Mouse (Mus musculus): Measurements from ENCODE around the gene Aasdh.
"Not testable (repeated sequence)": the region's sequence is repeated elsewhere in the genome, so short reads cannot be mapped to it uniquely, and the experiment has no call there.

Gene Aasdh

DNA sequence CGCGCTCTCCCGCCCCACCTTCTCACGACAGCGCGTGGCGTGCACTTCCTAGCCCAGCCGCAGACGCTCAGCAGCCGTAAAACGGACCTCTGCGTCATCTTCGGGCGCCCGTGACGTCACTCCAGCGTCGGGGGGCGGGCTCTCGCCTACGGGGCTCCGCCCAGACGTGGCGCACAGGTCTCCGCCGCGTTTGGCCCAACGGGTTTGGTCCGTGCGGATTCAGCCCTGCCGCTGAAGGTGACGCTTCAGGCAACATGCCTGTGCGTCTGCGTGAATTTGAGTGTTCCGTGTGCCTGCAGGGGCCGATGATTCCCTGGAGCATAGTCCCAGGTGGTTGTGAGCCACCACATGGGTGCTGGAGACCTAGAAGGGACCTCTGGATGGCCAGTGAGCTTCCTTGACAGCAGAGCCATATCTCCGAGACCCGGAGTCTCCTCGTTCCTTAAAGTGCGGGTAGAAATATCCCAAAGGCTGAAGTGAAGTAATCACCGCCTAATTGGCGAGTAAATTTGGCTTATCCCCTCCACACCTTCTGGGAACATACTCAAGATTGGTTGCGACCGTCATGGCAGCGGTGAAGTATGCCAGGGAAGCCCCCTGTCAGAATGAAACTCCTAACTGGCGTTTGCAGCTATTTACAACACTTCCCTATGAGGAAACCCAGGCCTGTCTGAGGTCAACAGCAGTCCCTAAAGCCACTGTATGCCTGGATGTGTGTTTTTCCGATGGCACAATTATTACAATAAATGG is at the start of gene Aasdh:
Gene Aasdh (minus strand): TSS at position 110 of the 750 bp plus-strand sequence.
- ATAC-seq (ENCODE audit: low TSS enrichment): peak; percentile 93

DNA sequence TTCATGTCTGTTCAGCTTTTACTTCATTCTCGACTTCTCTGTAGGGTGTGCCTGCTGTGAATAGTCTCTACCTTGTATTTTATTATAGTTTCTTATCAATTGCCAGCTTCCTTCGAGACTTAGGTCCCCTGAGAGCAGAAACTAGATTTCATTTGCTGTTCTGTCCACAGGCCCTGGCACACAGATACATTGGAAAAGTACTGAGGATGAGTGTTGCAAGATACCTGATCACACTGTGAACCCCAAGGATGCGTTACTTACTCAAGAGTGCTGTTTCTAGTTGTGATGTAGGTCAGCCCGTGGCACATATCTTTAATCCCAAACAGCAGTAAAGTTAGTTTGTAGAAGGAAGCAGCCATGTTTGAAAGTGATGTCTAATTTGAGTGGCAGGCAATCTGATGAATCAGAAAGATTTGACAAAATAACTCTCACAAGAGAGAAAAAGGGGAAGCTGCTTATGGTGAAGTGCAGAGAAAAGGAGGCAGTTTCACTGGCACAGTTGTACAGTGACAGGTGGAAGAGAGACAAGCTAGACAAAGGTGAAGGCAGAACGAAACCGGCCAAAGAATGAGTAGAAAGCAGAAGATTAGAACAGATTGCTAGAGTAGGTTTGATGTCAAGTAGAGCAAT is 49.1 kb upstream of the Aasdh start:
- no peak for ATAC-seq (ENCODE audit: low TSS enrichment)

DNA sequence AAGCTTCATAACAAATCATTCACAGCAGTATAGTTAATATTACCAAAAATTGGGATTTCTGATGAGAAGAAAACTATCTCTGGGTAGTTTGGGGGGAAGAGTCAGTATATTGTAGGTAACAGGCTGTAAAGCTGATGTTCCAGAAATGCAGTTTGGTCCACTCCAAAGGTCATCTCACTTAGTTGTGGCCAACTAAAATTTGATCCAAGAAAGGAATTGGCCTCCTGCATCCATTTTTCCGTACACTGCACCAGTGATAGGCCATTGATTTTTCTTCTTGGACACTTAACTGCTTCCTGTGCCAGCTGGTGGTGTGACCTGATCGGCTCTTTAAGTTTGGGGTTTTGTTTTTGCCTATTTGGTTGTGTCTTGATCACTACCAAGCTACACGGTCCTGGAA is 48.5 kb upstream of the Aasdh start:
- ATAC-seq (ENCODE audit: low TSS enrichment): no peak

DNA sequence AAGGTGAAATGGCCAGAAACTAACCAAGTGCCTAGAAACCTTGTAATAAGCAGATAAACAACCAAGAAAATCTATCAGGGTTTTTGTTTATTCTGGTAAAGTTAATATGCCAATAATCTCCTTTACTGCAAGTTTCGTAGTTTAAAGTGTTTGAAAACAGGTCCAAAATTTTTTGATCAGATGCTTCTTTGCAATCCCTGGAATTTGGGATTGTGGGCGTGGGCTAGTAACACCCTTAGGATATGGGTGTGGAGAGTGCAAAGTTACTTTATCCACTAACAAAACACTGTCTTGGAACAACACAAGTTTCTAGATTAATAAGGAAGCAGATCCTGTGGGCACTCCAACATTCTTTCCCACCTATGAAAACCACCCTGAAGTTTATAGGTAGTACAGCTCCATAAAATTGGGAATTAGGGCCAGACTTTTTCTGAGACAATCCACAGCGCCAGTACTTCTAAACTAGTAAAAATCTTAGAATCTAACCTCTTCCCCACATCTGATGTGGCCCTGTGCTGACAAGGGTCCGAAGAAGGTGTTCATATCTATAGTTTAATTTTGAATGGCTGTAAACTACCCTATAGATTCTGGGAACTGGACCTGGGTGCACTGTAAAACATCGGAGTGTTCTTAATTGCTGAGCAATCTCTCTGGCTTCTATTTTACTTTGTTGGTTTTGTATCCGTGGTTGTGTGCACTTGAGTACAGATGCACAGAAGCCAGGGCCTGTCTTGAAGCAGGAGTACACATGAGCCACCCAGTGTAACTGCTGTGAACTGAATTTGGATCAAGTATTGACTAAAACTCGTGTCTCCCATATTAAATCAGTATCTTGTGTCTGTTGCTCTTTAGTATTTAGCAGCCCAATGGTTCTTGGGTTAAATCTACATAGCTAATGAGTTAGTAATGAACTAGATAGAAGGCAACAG is 47.1 kb upstream of the Aasdh start:
- no peak for ATAC-seq (ENCODE audit: low TSS enrichment)

DNA sequence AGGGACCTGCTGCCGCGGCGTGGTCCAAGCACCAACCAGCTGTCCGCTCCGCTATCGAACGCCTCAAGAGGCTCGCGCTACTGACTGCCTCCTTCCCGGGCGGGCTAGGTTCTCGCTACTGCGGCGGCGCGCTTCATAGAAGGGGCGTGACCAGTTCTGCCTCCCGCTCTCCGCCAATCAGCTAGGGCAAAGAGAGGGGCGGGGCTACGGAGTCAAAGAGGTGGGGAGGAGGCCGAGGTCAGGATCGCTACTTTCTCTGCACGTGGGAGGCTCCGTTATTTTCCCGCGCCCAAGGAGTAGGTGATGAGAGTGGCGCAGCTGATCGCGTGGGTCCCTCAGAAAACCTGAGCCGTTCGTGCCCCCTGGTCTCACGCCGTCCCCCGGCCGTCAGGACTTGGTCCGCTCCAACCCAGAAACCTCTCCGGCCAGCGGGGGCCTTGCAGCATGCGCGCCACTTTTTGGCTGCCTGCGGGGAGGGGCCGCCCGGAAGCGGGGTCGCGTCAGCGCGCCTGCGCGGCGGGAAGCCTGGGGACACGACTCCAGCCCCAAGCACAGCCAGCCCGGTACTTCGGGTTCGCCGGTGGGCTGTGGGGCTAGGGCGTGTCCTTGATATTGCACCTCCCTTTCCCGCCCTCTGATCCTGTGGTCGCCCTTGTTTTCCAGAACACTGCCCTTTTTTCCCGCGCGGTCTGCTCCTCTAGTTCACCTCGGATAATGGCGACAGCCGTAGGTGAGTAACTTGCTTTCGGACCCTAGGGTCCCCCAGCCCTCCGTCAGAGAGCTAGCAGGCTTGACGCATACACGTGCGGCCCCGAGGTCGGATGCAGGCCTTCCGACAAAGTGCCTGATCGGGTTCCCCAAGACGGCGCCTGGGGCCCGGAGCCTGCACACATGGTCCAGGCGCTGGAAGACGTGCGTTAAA is 46.1 kb upstream of the Aasdh start, which contains the start of the genes Paics and Ppat:
Gene Paics (plus strand): TSS at position 202 of the 922 bp plus-strand sequence.
Gene Ppat (minus strand): TSS at position 473 of the 922 bp plus-strand sequence.
- peak; percentile 90 for ATAC-seq (ENCODE audit: low TSS enrichment)

DNA sequence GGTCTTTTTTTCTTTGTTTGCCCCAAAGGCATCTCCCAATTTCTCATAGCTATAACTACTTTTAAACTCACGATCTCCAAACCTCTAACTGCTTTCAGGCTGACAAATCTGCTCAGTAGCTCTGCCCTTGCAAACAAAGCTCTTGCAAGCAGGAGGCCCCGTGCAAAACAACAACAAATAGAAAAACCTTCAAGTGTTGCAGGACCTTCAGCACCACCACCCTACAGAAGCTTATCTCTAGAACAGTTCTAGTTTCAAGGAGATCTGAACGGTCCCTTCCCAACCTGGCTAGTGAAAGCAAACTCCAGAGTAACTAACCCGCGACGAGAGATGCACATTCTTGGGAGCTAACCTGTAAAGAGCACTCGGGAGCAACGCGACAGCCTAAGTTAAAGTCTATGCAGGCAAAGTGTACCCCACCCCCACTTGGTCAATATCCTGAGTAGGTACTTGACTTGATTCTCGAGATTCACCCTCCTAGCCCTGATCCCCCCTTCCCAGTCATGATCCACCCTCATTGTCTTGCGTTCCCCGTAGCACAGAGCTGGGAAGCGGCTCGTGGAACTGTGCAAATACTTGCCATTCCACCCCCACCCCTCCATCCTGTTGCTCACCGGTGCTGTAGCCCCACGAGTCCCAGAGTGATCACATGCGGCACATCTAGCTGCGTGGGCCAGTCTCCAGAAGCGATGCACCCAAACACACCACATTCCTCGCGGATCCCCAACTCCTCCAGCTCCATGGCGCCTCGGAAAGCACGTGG is 45.2 kb upstream of the Aasdh start:
- ATAC-seq (ENCODE audit: low TSS enrichment): no peak; the same call in 1 of the 2 replicates

DNA sequence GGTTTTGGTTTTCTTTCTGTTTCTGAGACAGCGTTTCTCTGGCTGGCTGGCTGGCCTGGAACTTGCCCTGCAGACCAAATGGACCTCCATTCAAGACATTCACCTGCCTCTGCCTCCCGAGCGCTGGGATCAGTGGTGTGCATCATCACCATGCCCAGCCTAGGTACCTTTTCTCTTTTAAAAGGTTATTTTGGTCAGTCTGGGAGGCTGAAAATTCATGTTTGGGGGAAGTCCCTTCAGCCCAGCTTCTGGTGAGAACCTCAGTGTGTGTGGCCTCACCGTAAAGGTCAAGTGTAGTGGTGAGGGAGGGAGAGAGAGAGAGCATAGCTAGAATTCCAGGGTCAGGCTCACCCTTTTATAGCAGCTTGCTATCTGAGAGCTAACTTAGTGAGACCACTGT is 42.4 kb upstream of the Aasdh start:
- no peak for ATAC-seq (ENCODE audit: low TSS enrichment)

DNA sequence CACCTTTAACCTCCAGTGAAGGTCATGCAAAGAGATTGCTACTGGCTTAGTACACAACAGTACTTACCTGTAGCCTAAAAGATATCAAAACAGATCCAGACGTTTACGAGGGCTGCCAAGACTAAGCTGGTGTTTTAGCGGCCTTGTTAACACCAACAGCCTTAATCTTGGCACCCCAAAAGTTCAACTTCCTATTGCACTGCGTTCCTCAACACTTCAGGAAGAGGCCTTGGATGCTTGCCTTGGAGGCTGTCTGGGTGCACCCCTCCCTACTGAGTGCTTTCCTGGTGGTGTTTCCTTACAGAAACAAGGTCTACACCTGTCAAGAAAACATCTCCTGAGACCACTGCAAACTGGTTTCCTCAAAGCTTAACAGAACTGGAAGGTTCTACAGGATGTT is 41.8 kb upstream of the Aasdh start:
- no peak for ATAC-seq (ENCODE audit: low TSS enrichment)

DNA sequence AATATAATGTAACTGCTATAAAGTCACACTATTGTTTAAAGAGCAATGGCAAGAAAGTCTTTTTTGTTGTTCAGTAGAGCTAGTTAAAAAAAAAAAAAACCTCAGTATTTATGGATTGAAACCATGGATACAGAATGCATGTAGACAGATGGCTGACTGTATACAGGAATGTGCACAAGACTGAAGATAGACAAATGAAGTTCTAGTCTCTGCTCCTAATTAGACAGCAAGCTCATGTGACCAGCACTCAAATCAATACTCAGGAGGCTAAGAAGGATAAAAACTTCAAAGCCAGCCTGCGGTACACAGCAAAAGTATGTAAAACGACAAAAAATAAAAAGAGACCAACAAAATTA is 40.3 kb upstream of the Aasdh start:
- ATAC-seq (ENCODE audit: low TSS enrichment): 0 out of 2 replicates have a peak, but pooled peaks have one; percentile 9

DNA sequence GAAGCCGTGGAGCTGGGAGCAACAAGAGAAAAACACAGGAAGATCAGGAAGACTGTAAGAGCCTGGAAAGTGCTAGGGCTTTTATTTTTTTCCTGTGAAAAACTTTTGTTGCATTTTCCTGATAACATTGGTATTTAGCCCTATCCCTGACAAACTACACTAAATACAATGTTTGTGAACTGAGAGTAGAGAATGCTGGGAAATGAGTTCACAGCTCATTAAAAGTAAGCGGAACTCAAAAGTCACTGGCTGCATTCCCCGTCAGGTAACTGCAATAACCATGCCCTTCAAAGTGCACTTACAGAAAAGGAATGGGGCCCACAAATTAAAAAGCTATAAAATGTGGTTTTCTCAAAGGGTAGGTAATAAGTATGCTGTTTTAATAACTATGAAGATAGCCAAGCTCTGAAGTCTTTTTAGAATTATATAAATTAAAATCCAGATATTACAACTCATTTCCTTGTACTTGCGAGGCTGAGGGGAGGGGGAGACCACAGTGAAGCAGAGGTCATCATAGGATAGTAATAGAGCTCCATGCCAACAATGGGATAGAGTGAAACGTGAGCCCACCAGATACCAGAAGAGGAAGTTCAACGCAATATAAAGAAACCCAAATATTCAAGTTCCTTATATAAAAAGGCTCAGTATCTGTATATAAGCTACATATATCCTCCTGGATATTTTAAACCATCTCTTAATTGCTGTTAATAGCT is 39.8 kb upstream of the Aasdh start:
- ATAC-seq (ENCODE audit: low TSS enrichment): no peak

DNA sequence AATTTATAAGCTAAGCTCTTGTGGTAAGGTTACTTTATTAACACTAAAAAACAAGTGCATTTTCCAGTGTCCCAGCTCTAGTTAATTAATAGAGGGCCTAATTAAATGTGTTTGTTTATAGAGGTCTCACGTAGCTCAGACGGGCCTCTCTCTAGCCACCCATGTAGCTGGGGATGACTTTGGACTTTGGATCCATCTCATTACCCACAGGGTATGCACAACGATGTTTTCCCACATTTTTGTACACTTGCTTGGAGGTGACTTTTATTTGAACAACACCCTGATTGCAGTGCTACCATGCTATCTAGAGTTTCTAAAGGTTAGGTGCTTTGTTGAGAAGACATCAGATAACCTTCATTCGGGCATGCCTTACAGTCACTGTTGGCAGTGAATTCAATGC is 37.2 kb upstream of the Aasdh start:
- ATAC-seq (ENCODE audit: low TSS enrichment): no peak

DNA sequence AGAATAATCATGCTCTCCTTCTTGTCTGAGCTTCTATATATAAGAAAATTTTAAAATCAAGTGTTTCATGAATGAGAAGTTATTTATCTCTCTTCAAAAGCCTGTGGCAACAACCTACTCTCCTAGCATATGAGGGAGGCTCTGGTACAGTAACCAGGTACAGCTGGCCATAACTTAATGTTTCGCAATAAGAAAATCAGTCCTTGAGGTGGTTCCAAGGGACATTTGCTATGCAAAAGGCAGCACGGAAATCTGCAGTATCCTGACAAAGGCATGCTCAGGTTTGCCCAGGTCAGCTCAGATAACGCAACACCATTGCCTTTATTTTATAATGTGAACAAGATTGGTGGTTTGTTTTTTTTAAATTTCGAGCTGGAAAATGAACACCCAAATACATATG is 36.7 kb upstream of the Aasdh start:
- no peak for ATAC-seq (ENCODE audit: low TSS enrichment)

DNA sequence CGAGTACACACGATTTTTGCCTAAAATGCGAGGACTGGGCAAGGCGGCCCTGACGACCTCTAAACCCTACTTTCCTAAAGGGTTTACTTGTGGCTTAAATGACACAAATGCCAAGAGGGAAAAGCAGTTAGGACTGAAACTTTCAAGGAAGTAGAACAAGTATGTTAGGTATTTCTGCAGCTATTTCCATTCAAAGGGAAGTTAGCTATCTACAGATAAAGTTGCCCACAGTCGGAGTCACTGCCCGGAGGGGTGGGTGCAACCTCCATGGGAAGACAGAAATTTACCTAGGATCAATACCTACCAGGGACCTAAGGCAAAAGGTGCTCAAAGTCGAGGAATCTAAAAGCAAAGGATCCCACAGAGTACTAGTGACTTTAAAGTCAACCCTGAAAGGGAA is 34.4 kb upstream of the Aasdh start:
- ATAC-seq (ENCODE audit: low TSS enrichment): no peak

DNA sequence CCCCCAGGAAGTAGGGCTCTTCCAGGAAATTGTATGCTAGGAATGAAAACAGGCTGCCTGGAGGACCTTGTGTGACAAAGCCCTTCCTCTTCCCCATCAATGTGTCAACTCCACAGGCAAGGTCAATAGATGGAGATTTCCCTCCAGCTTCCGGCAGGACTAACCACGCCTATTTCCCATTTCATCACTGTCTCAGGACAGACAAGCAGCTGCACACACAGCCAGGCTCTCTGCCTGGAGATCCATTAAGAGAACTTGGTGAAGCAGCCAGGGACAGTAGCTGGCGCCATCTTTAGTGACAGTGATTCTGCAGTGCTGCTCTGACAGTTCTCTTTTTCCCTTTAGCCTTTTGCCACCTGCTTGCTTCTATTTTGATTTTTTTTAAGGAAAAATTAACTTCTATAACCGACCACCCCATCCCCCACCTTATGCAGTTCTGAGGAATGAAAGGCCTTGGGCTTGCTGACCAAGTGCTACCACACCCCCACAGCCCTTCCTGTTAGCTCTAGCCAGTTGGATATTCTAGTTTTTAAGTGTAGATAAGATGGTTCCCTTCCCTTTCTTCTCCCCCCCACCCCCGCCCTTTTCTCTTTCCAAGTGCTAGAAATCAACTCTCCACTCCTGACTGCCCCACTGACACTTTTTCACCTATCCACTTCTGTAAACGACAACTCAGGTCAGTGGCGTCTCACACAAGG is 24.0 kb upstream of the Aasdh start:
- ATAC-seq (ENCODE audit: low TSS enrichment): peak; percentile 5; the same call in 1 of the 2 replicates

DNA sequence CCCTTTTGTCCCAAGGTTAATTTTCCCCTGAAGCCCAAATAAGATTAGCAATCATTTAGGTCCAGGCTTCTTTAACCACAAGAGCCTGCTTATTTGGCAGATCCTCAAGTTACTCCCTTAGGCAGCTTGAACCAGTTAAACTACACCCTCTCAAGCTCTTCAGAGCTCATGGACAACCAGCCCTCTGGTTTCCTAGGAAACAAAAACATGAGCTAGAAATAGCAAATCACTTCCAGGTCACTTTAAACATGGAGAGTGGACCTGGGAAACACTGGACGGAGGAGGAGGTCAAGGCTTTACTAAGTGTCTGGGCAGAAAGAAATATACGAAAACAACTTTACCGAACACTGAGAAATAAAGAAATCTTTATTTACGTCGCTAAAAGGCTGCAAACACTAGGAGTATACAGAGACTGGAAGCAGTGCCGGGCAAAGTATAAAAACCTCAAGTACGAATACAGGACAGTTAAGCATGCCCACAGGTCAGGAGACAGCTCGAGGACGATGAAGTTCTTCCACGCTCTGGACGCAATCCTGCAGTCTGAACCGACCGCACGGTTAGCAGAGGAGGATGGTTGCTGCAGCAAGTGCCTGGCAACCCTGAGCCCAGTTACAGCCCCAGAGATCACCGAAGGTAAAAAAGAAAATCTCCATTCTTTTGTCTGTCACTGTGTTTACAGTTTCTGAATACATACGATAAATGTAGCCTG is 23.0 kb upstream of the Aasdh start:
- peak; percentile 81 for ATAC-seq (ENCODE audit: low TSS enrichment)

DNA sequence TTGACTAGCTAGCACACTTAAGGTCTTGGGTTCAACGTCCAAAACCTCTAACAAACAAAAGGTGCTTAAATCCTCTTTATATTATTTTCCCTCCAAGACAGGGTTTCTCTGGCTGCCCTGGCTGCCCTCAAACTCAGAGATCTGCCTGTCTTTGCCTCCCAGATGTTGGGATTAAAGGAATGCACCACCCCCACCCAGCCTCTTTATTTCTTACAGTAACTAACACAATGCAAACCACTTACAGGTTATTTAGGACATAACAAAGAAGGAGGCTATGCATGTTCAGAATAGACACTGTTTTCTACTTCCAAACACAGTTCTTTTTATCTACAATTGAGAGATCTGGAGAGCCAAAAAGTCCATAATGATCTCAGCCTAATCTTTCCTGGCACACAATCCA is 19.0 kb upstream of the Aasdh start:
- ATAC-seq (ENCODE audit: low TSS enrichment): no peak

DNA sequence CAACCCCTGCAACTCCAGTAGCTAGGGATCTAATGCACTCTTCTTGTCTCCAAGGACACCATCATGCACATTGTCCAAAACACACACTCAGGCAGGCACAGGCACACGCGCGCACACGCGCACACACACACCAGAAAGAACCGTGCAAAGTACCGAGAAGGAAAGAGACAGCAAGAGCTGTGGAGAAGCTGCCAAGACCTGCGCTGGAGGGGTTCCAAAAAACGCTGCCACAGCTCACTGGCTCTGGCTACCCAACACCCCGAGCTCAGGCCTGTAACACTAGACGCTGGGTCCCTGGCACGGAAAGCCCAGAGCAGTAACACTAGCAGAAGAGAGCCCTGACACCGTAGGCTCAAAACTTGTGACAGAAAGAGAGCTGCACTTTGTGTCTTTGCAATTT is 18.1 kb upstream of the Aasdh start:
- peak; percentile 48 for ATAC-seq (ENCODE audit: low TSS enrichment)

DNA sequence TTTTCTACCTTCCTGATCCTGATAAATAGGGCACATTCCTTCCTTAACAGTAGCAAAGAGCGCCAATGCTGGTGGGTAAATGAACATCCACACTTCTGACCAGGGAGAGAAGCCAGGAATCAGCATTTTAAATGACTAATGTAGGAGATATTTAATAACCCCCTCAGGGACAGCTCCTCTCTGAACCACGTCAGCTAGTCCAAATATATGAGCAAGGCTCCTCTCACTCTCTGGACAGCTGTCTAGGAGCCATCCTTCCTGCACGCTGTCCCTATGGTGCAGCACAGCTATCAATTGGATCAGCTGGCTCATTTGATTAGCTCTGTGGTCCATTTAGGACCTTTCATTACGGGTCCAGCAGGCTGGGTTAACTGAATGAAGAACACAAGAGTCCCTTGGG is 17.5 kb upstream of the Aasdh start:
- ATAC-seq (ENCODE audit: low TSS enrichment): no peak

DNA sequence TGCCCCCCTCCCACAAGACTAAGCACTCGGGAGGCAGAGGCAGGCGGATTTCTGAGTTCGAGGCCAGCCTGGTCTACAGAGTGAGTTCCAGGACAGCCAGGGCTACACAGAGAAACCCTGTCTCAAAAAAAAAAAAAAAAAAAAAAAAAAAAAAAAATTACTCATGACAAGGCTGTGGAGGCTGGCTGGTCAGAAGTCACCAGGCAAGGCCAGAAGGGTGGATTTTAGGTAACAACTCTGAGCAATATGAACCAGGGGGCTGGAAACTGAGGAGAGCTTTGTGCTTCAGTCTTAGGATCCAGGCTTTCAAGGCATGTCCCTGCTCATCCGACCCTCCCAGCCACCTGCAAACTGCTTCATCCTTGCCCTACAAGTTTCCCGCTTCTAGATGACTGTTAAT is 7.2 kb upstream of the Aasdh start:
- ATAC-seq (ENCODE audit: low TSS enrichment): not testable (repeated sequence)

All from frontal cortex, adult (tissue).